Mouse (Mus musculus) thymus, adult 2 months (tissue): ENCODE data around the gene Pdlim5. TPM values are rescaled to one million over a fixed set of nuclear protein-coding genes. Genes with fewer than 3 reads are reported as not detected.

Source experiments
- DNase-seq: peaks from one replicate; pipeline ENCODE4 v3.0.0; 2021
- H3K27ac ChIP-seq: fragments of 200-500 bp; 2 replicates; pipeline ENCODE4 v1.5.1; 2012; ENCODE audit warnings: low read length, control low read depth; ENCODE audit not compliant: control insufficient read depth, insufficient read depth
- H3K27me3 ChIP-seq: fragments of 200-500 bp; 2 replicates; pipeline ENCODE4 v1.6.1; 2012; ENCODE audit warnings: mild to moderate bottlenecking, low read length, moderate library complexity, mixed read lengths; ENCODE audit not compliant: control insufficient read depth, insufficient read depth
- H3K36me3 ChIP-seq: fragments of 200-500 bp; 2 replicates; pipeline ENCODE4 v1.6.1; 2012; ENCODE audit warnings: mild to moderate bottlenecking, low read length, moderate library complexity; ENCODE audit not compliant: control insufficient read depth, insufficient read depth
- H3K4me1 ChIP-seq: fragments of 200-500 bp; replicated peaks from 2 replicates; pipeline ENCODE4 v1.6.1; 2012; ENCODE audit warnings: low read length; ENCODE audit not compliant: control insufficient read depth, insufficient read depth
- H3K4me3 ChIP-seq: fragments of 200-500 bp; 2 replicates; pipeline ENCODE4 v1.5.1; 2012; ENCODE audit warnings: mild to moderate bottlenecking, low read length, control low read depth, moderate library complexity; ENCODE audit not compliant: control insufficient read depth, insufficient read depth
- CTCF ChIP-seq: fragments of 200-500 bp; IDR thresholded peaks from 2 replicates; pipeline ENCODE4 v1.5.1; 2012; ENCODE audit warnings: mild to moderate bottlenecking, control low read depth, low read length, moderate library complexity, borderline replicate concordance; ENCODE audit not compliant: control insufficient read depth, poor library complexity, insufficient read depth; ENCODE audit errors: extremely low read depth
- POLR2A ChIP-seq: fragments of 200-500 bp; IDR thresholded peaks from 2 replicates; pipeline ENCODE4 v1.6.1; 2012; ENCODE audit warnings: mild to moderate bottlenecking, low read length, control low read depth, moderate library complexity; ENCODE audit not compliant: control insufficient read depth, poor library complexity, insufficient read depth; ENCODE audit errors: extremely low read depth
- WGBS: fragments of 180-500 bp; shearing (Covaris S2); methylation state at CpG from one replicate; pipeline ENCODE4 v1.1.7; 2018; 5-methylcytosine and 5-hydroxymethylcytosine counted together
- polyA plus RNA-seq: library from polyadenylated mRNA; depleted of rRNA; stranded (reverse); fragments of >200 nt; gene quantifications from 2 replicates; pipeline ENCODE4 v1.2.3, GENCODE M21; 2012

Gene Pdlim5
- polyA plus RNA-seq, 1 experiment: 56.5 TPM

DNA sequence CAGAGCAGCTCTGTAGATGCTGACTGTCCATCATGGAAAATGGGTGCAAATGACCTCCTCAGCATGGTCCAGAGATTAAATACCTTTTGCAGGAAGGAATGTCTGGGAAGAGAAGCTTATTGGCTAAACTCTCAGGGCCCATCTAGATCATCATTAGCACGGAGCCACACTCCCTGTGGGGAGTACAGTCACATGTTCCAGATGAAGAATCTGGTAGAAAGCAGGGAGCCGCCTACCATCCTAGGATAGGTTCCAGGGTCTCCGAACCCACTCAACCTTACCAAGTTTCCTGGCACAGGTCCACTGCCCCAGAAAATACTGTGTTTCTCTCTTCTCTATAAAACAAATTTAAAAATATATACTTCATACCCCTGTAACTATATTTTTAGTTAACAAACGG lies 57.4 kb downstream of the Pdlim5 start:
- H3K27ac ChIP-seq: no peak overlapping the region
- no peaks in the 10 kb centered on the region for H3K27me3 ChIP-seq
- H3K4me1 ChIP-seq: no peaks in the 10 kb centered on the region
- H3K4me3 ChIP-seq: no peak overlapping the region
- no peaks in the 10 kb centered on the region for H3K36me3 ChIP-seq
- no peak for TF ChIP-seq POLR2A
- TF ChIP-seq CTCF: no peak
- no peak for DNase-seq
- WGBS: over 99% methylated on average over 4 of the region's 4 CpGs

DNA sequence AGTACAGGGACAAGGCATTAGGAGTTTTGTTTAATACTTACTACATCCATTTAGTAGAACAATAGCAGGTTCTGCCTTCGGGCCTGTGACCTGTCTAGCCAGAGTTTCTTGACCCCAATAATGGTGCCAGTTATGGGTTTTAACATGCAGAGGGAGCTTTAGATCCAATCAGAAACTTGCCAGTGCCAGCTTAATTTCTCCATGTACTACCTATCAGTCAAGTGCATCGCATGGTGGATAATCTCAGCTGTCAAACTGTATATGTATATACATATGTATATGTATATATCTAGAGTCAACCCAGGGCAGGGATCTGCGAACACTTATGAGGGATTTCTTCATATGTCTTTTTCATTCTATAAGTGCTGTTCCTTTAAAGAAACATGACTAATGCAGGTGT lies 61.0 kb downstream of the Pdlim5 start:
- 96% methylated on average over 3 of the region's 3 CpGs for WGBS
- DNase-seq: no peak
- no peaks in the 10 kb centered on the region for H3K36me3 ChIP-seq
- H3K27me3 ChIP-seq: no peaks in the 10 kb centered on the region
- H3K4me3 ChIP-seq: no peak overlapping the region
- no peaks in the 10 kb centered on the region for H3K4me1 ChIP-seq
- H3K27ac ChIP-seq: no peak overlapping the region
- TF ChIP-seq CTCF: no peak
- TF ChIP-seq POLR2A: no peak

DNA sequence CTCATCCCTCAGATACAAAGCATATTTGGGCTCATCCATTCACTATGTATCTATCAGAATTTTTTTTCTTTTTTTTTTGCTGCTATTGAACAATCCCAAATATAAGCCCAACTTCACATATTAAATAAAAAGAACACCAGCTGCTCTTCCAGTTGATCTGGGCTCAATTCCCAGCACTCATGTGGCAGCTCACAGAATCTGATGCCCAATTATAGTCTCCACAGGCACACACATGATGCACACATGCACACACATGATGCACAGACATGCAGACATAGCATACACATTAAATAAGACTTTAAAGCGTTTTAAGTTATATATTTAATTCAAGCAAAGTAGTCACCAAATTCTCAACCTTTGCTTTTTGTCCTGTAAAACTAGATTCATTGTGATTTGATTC lies 62.0 kb downstream of the Pdlim5 start:
- Histone ChIP-seq H3K27ac (no peak overlapping the region), H3K36me3 (no peaks in the 10 kb centered on the region), H3K4me1 (no peaks in the 10 kb centered on the region), H3K27me3 (no peaks in the 10 kb centered on the region), H3K4me3 (no peak overlapping the region)
- TF ChIP-seq POLR2A (no peak), CTCF (no peak)
- WGBS: 95% methylated on average over 1 of the region's 1 CpGs
- DNase-seq: no peak

DNA sequence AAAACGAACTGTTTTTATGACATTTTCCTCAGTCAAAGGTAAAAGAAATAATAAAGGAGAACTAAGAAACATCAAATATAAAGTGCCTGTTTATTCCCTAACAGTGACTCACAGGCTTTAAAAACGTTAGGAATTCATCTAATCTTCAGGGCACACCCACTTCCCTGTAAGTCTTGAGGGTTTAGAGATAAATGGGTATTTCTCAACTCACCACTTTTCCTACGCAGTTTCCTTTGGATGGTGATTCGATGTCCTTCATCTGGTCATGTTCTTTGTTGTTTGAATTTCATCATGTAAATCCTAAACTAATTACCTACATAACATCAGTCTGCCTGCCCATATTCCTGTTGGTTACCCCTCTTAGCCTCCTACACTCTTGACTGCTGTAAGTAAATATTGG lies 62.8 kb downstream of the Pdlim5 start:
- Histone ChIP-seq H3K36me3 (no peaks in the 10 kb centered on the region), H3K27ac (no peak overlapping the region), H3K27me3 (no peaks in the 10 kb centered on the region), H3K4me1 (no peaks in the 10 kb centered on the region), H3K4me3 (no peak overlapping the region)
- DNase-seq: no peak
- TF ChIP-seq CTCF (no peak), POLR2A (no peak)
- WGBS: 82% methylated on average over 4 of the region's 4 CpGs

DNA sequence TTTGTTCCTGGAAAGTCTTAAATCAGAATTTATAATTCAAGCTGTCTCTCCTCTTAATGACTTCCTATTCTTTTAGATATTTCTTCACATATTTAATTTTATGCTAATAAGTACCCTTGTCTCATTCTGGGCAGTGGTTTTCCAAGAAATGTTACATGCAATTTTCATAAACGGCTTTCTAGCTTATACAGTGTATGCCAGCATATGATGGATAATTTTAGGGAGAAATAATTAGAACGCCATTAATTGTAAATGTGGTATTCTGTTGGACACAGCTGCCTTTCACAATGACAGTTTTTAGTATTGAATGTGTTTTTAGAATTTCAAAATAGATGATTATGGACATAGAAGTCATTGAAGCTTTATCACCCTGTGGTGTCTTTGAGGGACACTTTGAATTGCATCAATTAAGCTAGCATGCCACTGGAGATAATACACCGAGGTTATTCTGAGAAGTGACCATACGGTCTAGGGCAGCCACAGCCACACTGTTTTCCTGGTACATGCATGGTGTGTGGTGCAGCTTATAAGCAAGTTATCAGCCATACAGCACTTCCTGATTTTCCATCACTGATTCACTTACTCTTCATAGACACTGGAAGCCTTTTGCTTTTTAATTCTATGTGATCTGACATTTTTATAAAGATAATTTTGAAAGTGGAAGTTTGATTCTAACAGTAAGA lies 63.5 kb downstream of the Pdlim5 start:
- H3K27me3 ChIP-seq: no peaks in the 10 kb centered on the region
- 77% methylated on average over 4 of the region's 4 CpGs for WGBS
- DNase-seq: no peak
- H3K27ac ChIP-seq: no peak overlapping the region
- no peak overlapping the region for H3K4me3 ChIP-seq
- H3K36me3 ChIP-seq: no peaks in the 10 kb centered on the region
- no peaks in the 10 kb centered on the region for H3K4me1 ChIP-seq
- TF ChIP-seq CTCF: no peak
- TF ChIP-seq POLR2A: no peak

DNA sequence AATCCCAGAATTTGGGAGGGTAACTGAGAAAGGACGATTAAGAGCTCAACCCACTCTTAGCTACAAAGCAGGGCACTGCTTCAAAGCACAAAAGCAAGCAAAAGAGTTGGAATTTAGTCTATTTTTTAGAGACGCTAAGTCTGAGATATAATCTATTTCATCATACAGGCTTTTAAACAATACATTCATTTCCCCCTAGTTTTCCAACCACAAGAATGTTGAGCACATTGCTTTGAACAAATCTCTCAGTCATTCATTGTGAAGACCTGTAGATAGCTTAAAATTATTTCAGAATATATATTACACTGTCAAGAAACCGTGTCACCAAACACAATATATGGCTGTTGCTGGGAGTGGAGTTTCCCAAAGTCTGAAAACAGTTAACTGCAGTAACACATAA lies 65.1 kb downstream of the Pdlim5 start:
- no peak for DNase-seq
- 43% methylated on average over 3 of the region's 3 CpGs for WGBS
- H3K4me3 ChIP-seq: no peak overlapping the region
- no peaks in the 10 kb centered on the region for H3K27me3 ChIP-seq
- no peaks in the 10 kb centered on the region for H3K36me3 ChIP-seq
- no peaks in the 10 kb centered on the region for H3K4me1 ChIP-seq
- no peak overlapping the region for H3K27ac ChIP-seq
- no peak for TF ChIP-seq POLR2A
- TF ChIP-seq CTCF: no peak

DNA sequence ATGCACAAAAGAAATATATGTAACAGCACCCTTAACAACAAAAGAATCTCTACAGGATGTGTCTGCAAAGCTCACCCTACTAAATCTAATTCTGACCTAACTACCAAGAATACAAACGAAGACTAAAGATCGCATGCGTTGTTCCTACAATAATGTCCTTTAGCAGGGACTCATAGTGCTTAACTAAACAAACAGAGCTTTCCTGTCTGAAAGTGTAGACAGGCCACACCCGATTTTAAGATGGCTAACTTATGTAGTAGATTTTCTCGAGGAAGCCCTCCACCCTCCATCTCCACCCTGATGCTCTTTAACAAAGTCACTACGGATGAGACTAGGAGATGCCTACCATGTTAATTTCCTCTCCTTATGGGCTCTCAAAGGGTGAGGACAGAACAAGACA lies 71.9 kb downstream of the Pdlim5 start:
- Histone ChIP-seq H3K27ac (no peak overlapping the region), H3K27me3 (no peaks in the 10 kb centered on the region), H3K36me3 (no peaks in the 10 kb centered on the region), H3K4me3 (no peak overlapping the region), H3K4me1 (no peaks in the 10 kb centered on the region)
- WGBS: 92% methylated on average over 6 of the region's 6 CpGs
- DNase-seq: no peak
- no peak for TF ChIP-seq CTCF
